Mouse (Mus musculus) megakaryocyte, embryonic 14.5 days (primary cell): ENCODE results near the gene Amigo2.

Experiments
- FLI1 ChIP-seq: IDR thresholded peaks from 2 replicates; pipeline ENCODE4 v1.6.1; 2012; ENCODE audit warnings: low read length, inconsistent platforms, mixed read lengths
- GATA1 ChIP-seq: IDR thresholded peaks from 3 replicates; pipeline ENCODE4 v1.6.1; 2012; ENCODE audit warnings: mixed read lengths, low read length, inconsistent platforms, borderline replicate concordance

GRCm38 (mm10) chr15:97246256-97246655 lies 831 bp downstream of the Amigo2 start:
- TF ChIP-seq GATA1: no peak
- no peak for TF ChIP-seq FLI1
